Mouse (Mus musculus) hindbrain, embryonic 13.5 days (tissue): ENCODE measurements around the gene C8g. TPM values are rescaled to one million over a fixed set of nuclear protein-coding genes. Genes with fewer than 3 reads are reported as not detected.
A peak's percentile ranks its signal among the peaks of the same experiment; 100 is the strongest.

ENCODE experiments used
- ATAC-seq: fragments of 200-750 bp; cut with Nextera tagmentation; 2 replicates; pipeline ENCODE4 v1.8.0; 2017; ENCODE audit warnings: moderate TSS enrichment; ENCODE audit not compliant: low FRiP score
- H3K27ac ChIP-seq: fragments of 300-500 bp; sonication (generic); 2 replicates; pipeline ENCODE4 v1.5.1; 2015; ENCODE audit warnings: inconsistent platforms, mild to moderate bottlenecking, moderate library complexity
- H3K27me3 ChIP-seq: fragments of 300-500 bp; sonication (generic); 2 replicates; pipeline ENCODE4 v1.6.1; 2015; ENCODE audit warnings: mild to moderate bottlenecking, inconsistent platforms
- H3K36me3 ChIP-seq: fragments of 300-500 bp; sonication (generic); 2 replicates; pipeline ENCODE4 v1.6.1; 2015; ENCODE audit warnings: mild to moderate bottlenecking, inconsistent platforms
- H3K4me1 ChIP-seq: fragments of 300-500 bp; sonication (generic); replicated peaks from 2 replicates; pipeline ENCODE4 v1.6.1; 2015; ENCODE audit warnings: inconsistent platforms
- H3K4me2 ChIP-seq: fragments of 300-500 bp; sonication (generic); 2 replicates; pipeline ENCODE4 v1.6.1; 2015; ENCODE audit warnings: inconsistent platforms, mild to moderate bottlenecking, moderate library complexity
- H3K4me3 ChIP-seq: fragments of 300-500 bp; sonication (generic); 2 replicates; pipeline ENCODE4 v1.5.1; 2015; ENCODE audit warnings: mild to moderate bottlenecking, inconsistent platforms
- H3K9ac ChIP-seq: fragments of 300-500 bp; sonication (generic); 2 replicates; pipeline ENCODE4 v1.6.1; 2015; ENCODE audit warnings: mild to moderate bottlenecking, inconsistent platforms
- H3K9me3 ChIP-seq: fragments of 300-500 bp; sonication (generic); 2 replicates; pipeline ENCODE4 v1.6.1; 2016; ENCODE audit warnings: inconsistent platforms
- WGBS: fragments of 180-500 bp; shearing (Covaris S2); methylation state at CpG from one replicate; pipeline ENCODE4 v1.1.7; 2015; 5-methylcytosine and 5-hydroxymethylcytosine counted together
- polyA plus RNA-seq: library from polyadenylated mRNA; unstranded; fragments of >200 nt; fragmentation: Nextera tagmentation; extraction: Ambion mirVana; gene quantifications from 2 replicates; pipeline ENCODE4 v1.2.1, GENCODE M21; 2015

The C8g gene
- polyA plus RNA-seq, 1 experiment from 2014 or later: 5.4 TPM

GRCm38 (mm10) chr2:25497846-25498575 lies 3.5 kb downstream of the C8g start:
- Histone ChIP-seq H3K36me3 (peaks cover 7% of the 10 kb centered on the region), H3K9me3 (no peaks in the 10 kb centered on the region), H3K9ac (no peak overlapping the region), H3K27me3 (no peaks in the 10 kb centered on the region), H3K4me3 (no peak overlapping the region), H3K27ac (peak overlapping the region; percentile 58), H3K4me1 (peaks cover 19% of the 10 kb centered on the region), H3K4me2 (no peak overlapping the region)
- ATAC-seq: no peak
- 52% methylated on average over 6 of the region's 6 CpGs for whole genome bisulfite sequencing

- WGBS: 44% methylated on average over 4 of the region's 4 CpGs
- no peak overlapping the region for H3K27ac ChIP-seq
- no peak overlapping the region for H3K9ac ChIP-seq
- ATAC-seq: no peak
- no peaks in the 10 kb centered on the region for H3K36me3 ChIP-seq
- H3K4me1 ChIP-seq: peaks cover 8% of the 10 kb centered on the region
- H3K9me3 ChIP-seq: no peaks in the 10 kb centered on the region
- H3K4me2 ChIP-seq: no peak overlapping the region
- no peaks in the 10 kb centered on the region for H3K27me3 ChIP-seq
- H3K4me3 ChIP-seq: no peak overlapping the region
These were observed 5.1 kb downstream of the C8g start for GRCm38 (mm10) chr2:25496462-25496861.

GRCm38 (mm10) chr2:25493476-25493961 lies 8.0 kb downstream of the C8g start, which contains the start of gene Lcn12:
Gene Lcn12, minus strand, starts transcription at chr2:25493911.
- no peak within 1 kb of the TSS for H3K27ac ChIP-seq
- H3K4me2 ChIP-seq: no peak within 1 kb of the TSS
- no peaks in the 10 kb centered on the region for H3K4me1 ChIP-seq
- H3K9me3 ChIP-seq: no peaks in the 10 kb centered on the region
- no peak within 1 kb of the TSS for H3K9ac ChIP-seq
- no peak for ATAC-seq
- no peak within 1 kb of the TSS for H3K4me3 ChIP-seq
- H3K36me3 ChIP-seq: no peaks in the 10 kb centered on the region
- WGBS: 88% methylated on average over 5 of the region's 5 CpGs
- H3K27me3 ChIP-seq: 0 out of 2 replicates have a peak, but pooled peaks cover 6% of the 10 kb centered on the region

- 94% methylated on average over 5 of the region's 5 CpGs for WGBS
- no peak overlapping the region for H3K4me2 ChIP-seq
- H3K4me1 ChIP-seq: no peaks in the 10 kb centered on the region
- no peak for ATAC-seq
- no peak overlapping the region for H3K27ac ChIP-seq
- no peak overlapping the region for H3K9ac ChIP-seq
- no peak overlapping the region for H3K4me3 ChIP-seq
- H3K9me3 ChIP-seq: no peaks in the 10 kb centered on the region
- H3K27me3 ChIP-seq: 0 out of 2 replicates have a peak, but pooled peaks cover 9% of the 10 kb centered on the region
- H3K36me3 ChIP-seq: no peaks in the 10 kb centered on the region
These were observed 8.5 kb downstream of the C8g start for GRCm38 (mm10) chr2:25492988-25493387.

- Histone ChIP-seq H3K36me3 (no peaks in the 10 kb centered on the region), H3K4me2 (no peak overlapping the region), H3K9ac (no peak overlapping the region), H3K4me3 (no peak overlapping the region), H3K27me3 (0 out of 2 replicates have a peak, but pooled peaks cover 17% of the 10 kb centered on the region), H3K4me1 (no peaks in the 10 kb centered on the region), H3K9me3 (no peaks in the 10 kb centered on the region), H3K27ac (no peak overlapping the region)
- ATAC-seq: no peak
- 80% methylated on average over 7 of the region's 7 CpGs for WGBS
These were observed 12.8 kb downstream of the C8g start for GRCm38 (mm10) chr2:25488671-25489068.

GRCm38 (mm10) chr2:25487965-25488670 lies 13.4 kb downstream of the C8g start:
- Histone ChIP-seq H3K27ac (no peak overlapping the region), H3K4me1 (no peaks in the 10 kb centered on the region), H3K4me2 (no peak overlapping the region), H3K27me3 (0 out of 2 replicates have a peak, but pooled peaks cover 17% of the 10 kb centered on the region), H3K9me3 (no peaks in the 10 kb centered on the region), H3K36me3 (no peaks in the 10 kb centered on the region), H3K4me3 (no peak overlapping the region), H3K9ac (no peak overlapping the region)
- ATAC-seq: no peak
- 73% methylated on average over 6 of the region's 6 CpGs for WGBS

- WGBS: 81% methylated on average over 11 of the region's 11 CpGs
- H3K27me3 ChIP-seq: 0 out of 2 replicates have a peak, but pooled peaks cover 18% of the 10 kb centered on the region
- no peak overlapping the region for H3K9ac ChIP-seq
- no peak overlapping the region for H3K4me3 ChIP-seq
- no peak overlapping the region for H3K27ac ChIP-seq
- H3K4me2 ChIP-seq: no peak overlapping the region
- H3K9me3 ChIP-seq: no peaks in the 10 kb centered on the region
- no peak for ATAC-seq
- no peaks in the 10 kb centered on the region for H3K36me3 ChIP-seq
- H3K4me1 ChIP-seq: no peaks in the 10 kb centered on the region
These were observed 16.4 kb downstream of the C8g start for GRCm38 (mm10) chr2:25484901-25485647.

GRCm38 (mm10) chr2:25482969-25483368 lies 18.6 kb downstream of the C8g start:
- no peaks in the 10 kb centered on the region for H3K4me1 ChIP-seq
- H3K9ac ChIP-seq: no peak overlapping the region
- no peak overlapping the region for H3K27ac ChIP-seq
- 28% methylated on average over 7 of the region's 7 CpGs for WGBS
- H3K27me3 ChIP-seq: 0 out of 2 replicates have a peak, but pooled peaks cover 15% of the 10 kb centered on the region
- no peaks in the 10 kb centered on the region for H3K9me3 ChIP-seq
- H3K36me3 ChIP-seq: no peaks in the 10 kb centered on the region
- no peak overlapping the region for H3K4me2 ChIP-seq
- H3K4me3 ChIP-seq: no peak overlapping the region
- no peak for ATAC-seq

GRCm38 (mm10) chr2:25480541-25480940 lies 21.0 kb downstream of the C8g start:
- Histone ChIP-seq H3K36me3 (no peaks in the 10 kb centered on the region), H3K27me3 (0 out of 2 replicates have a peak, but pooled peaks cover 7% of the 10 kb centered on the region), H3K4me3 (no peak overlapping the region), H3K9ac (no peak overlapping the region), H3K9me3 (no peaks in the 10 kb centered on the region), H3K4me2 (no peak overlapping the region), H3K4me1 (no peaks in the 10 kb centered on the region), H3K27ac (no peak overlapping the region)
- 91% methylated on average over 1 of the region's 1 CpGs for WGBS
- no peak for ATAC-seq

GRCm38 (mm10) chr2:25479551-25480311 lies 21.8 kb downstream of the C8g start:
- 77% methylated on average over 10 of the region's 10 CpGs for WGBS
- H3K4me1 ChIP-seq: no peaks in the 10 kb centered on the region
- no peak overlapping the region for H3K4me3 ChIP-seq
- no peak overlapping the region for H3K4me2 ChIP-seq
- no peak overlapping the region for H3K9ac ChIP-seq
- H3K9me3 ChIP-seq: no peaks in the 10 kb centered on the region
- H3K27me3 ChIP-seq: 0 out of 2 replicates have a peak, but pooled peaks cover 10% of the 10 kb centered on the region
- ATAC-seq: no peak
- H3K36me3 ChIP-seq: no peaks in the 10 kb centered on the region
- no peak overlapping the region for H3K27ac ChIP-seq

GRCm38 (mm10) chr2:25477967-25478675 lies 23.4 kb downstream of the C8g start:
- no peak overlapping the region for H3K27ac ChIP-seq
- no peak for ATAC-seq
- no peaks in the 10 kb centered on the region for H3K9me3 ChIP-seq
- no peaks in the 10 kb centered on the region for H3K36me3 ChIP-seq
- 0 out of 2 replicates have a peak, but pooled peaks cover 10% of the 10 kb centered on the region for H3K27me3 ChIP-seq
- no peaks in the 10 kb centered on the region for H3K4me1 ChIP-seq
- no peak overlapping the region for H3K4me3 ChIP-seq
- no peak overlapping the region for H3K9ac ChIP-seq
- 86% methylated on average over 3 of the region's 3 CpGs for WGBS
- H3K4me2 ChIP-seq: no peak overlapping the region
